Mouse (Mus musculus) lung, adult 2 months (tissue): ENCODE measurements at regions not wholly inside any gene's neighbourhood (a gene's known extent, or its start where the extent isn't known, plus 50 kb on each side); places are given as distances from the start of the nearest gene placed in this dataset.

Source experiments
- DNase-seq: peaks from one replicate; pipeline ENCODE4 v3.0.0; 2022
- H3K4me1 ChIP-seq: fragments of 200-500 bp; 2 replicates; pipeline ENCODE4 v1.6.1; 2011; ENCODE audit warnings: low read length; ENCODE audit not compliant: control insufficient read depth, insufficient read depth
- H3K4me3 ChIP-seq: fragments of 200-500 bp; replicated peaks from 2 replicates; pipeline ENCODE3; 2011; ENCODE audit warnings: low read depth, mild to moderate bottlenecking, control low read depth, low read length; ENCODE audit errors: extremely low read depth
- CTCF ChIP-seq: fragments of 200-500 bp; IDR thresholded peaks from 2 replicates; pipeline ENCODE4 v1.5.1; 2011; ENCODE audit warnings: mild to moderate bottlenecking, low read length, control low read depth; ENCODE audit not compliant: insufficient read depth
- POLR2A ChIP-seq: fragments of 200-500 bp; IDR thresholded peaks from 2 replicates; pipeline ENCODE4 v1.6.1; 2011; ENCODE audit warnings: low read depth, mild to moderate bottlenecking, control low read depth, low read length, borderline replicate concordance; ENCODE audit errors: extremely low read depth
- WGBS: fragments of 180-500 bp; shearing (Covaris S2); methylation state at CpG from one replicate; pipeline ENCODE4 v1.1.7; 2018; 5-methylcytosine and 5-hydroxymethylcytosine counted together

DNA sequence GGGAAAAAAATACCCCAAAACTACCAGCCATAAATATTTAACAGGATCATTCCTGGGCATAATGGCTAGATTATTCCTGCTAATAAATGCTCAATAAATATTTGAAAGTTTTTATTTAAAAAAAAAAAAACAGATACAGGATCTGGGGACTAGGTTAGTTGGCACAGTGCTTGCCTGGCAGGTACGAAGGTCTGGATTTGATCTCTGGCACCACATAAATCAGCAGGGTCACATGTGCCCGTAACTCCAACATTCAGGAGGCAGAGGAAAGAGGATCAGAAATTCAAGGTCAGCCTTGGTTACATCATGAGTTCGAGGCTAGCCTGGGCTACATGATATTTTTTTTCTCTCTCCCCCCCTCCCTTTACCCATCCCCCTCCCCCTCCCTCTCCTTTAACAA, 248.5 kb downstream of the Atp23 start:
- DNase-seq, result no peak
- 75% methylated on average over 3 of the region's 3 CpGs for WGBS
- TF ChIP-seq POLR2A, result no peak
- TF ChIP-seq CTCF, result no peak
- no peaks in the 10 kb centered on the region for H3K4me1 ChIP-seq
- H3K4me3 ChIP-seq, result no peak overlapping the region

DNA sequence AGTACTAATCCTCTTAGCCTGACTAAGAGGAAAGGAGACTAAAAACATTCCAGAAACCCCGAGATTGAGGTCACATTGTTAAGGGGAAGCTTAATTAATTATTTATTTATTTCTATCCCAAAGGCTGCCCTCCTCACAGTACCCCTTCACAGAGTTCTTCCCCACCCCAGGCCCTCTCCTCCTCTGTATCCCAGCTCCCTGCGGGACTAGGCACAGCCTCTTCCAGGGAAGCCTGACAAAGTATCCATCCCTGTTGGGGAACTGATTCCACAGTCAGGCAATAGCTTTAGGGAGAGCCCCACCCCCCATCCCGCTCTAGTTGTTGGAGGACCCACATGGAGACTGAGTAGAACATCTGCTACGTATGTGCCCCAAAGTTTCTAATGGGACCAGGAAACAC, 254.6 kb downstream of the Atp23 start:
- DNase-seq, result no peak

DNA sequence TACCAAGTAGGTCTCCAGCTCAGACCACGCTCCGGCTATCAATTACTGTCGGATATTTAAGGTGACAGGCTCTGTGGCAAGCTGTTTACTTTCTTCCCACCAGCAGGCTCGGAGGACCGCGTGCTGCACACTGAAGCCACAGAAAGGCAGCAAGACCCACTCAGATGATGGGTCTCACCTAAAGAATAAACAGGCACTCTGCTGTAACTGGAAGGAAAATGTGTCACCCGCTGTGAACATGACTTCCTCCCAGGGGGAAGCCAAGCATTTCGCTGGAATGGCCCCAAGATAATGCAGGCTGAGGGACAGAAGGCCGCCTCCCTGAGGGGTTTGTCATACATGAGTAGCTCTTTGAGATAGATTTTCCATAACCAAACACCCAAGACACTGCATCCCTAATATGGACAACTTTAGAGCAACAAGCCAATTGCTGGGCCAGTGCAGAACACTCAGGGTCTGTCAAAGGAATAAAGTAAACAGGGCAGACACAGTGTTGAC, 259.3 kb downstream of the Atp23 start:
- H3K4me3 ChIP-seq, result no peak overlapping the region
- 12% methylated on average over 9 of the region's 9 CpGs for WGBS
- H3K4me1 ChIP-seq, result no peaks in the 10 kb centered on the region
- no peak for TF ChIP-seq CTCF
- no peak for TF ChIP-seq POLR2A
- DNase-seq, result no peak

More for the DNA sequence above, 254.6 kb downstream of the Atp23 start:
- H3K4me1 ChIP-seq, result no peaks in the 10 kb centered on the region
- H3K4me3 ChIP-seq, result no peak overlapping the region
- WGBS, result 58% methylated on average over 4 of the region's 4 CpGs
- TF ChIP-seq CTCF (no peak), POLR2A (no peak)

DNA sequence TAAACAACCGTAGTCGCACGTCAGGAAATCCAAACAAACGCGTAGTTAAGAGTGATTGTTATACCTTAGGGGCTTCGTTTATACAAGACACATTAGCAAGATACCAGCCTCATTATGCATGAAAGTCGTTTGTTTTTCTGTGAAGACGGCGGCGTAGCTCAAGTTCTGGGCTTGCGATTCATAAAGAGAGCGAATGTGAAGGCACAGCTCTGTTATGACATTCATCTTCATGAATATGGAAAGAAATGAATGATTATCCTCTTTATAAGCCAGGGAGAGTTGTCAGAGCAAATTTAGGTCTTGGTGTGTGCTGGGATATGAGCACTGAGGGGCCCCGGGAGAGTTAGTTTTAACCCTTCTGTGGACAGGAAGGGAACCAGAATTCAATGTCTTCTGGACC, 266.4 kb downstream of the Atp23 start:
- 16% methylated on average over 13 of the region's 13 CpGs for WGBS

GRCm38 (mm10) chr10:126628057-126628456, 273.1 kb downstream of the Atp23 start:
- Histone ChIP-seq H3K4me3 (no peak overlapping the region), H3K4me1 (no peaks in the 10 kb centered on the region)
- TF ChIP-seq CTCF (no peak), POLR2A (no peak)
- DNase-seq, result no peak
- WGBS, result 37% methylated on average over 4 of the region's 4 CpGs

More for the DNA sequence above, 266.4 kb downstream of the Atp23 start:
- no peak for TF ChIP-seq CTCF
- TF ChIP-seq POLR2A, result no peak
- DNase-seq, result no peak
- Histone ChIP-seq H3K4me3 (no peak overlapping the region), H3K4me1 (no peaks in the 10 kb centered on the region)

DNA sequence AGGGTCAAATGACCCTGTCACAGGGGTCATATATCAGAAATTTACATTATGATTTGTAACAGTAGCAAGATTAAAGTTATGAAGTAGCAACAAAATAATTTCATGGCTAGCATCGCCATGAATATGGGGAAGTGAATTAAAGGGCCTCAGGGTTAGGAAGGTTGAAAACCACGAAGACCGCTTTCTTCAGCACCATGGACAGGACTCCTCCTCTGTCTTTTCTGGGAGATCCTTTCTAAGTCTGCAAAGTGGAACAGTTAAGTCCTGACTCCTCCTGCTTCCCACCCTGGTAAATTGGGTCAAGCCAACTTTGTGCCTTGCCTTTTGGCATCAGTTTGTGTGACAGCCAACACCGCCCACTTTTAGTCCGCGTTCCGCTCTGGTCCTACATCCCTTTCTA, 275.7 kb downstream of the Atp23 start:
- no peak for DNase-seq
- WGBS, result 55% methylated on average over 7 of the region's 7 CpGs
- no peaks in the 10 kb centered on the region for H3K4me1 ChIP-seq
- TF ChIP-seq POLR2A (no peak), CTCF (no peak)
- H3K4me3 ChIP-seq, result no peak overlapping the region

DNA sequence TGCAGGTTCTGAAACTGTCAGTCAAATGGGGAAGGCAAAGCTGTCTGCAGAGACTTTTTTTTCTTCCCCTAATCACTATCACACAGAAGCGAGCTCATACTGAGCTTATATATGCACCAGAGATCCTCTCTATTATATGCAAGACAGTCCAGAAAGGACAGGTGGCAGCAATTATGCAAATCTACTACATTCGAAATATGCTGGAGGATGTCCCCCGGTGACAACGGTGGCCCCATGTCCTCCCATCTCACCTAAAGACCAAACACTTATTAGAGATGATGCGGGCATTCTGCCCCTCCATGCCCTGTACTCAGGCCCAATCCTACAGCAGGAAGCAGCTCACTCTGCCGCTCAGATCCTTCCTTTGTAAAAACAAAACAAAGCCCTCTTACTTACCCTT, 280.4 kb downstream of the Atp23 start:
- no peak for DNase-seq
- WGBS, result 75% methylated on average over 6 of the region's 6 CpGs
- Histone ChIP-seq H3K4me1 (no peaks in the 10 kb centered on the region), H3K4me3 (no peak overlapping the region)
- TF ChIP-seq CTCF (no peak), POLR2A (no peak)

- WGBS, result 46% methylated on average over 10 of the region's 10 CpGs
- Histone ChIP-seq H3K4me3 (no peak overlapping the region), H3K4me1 (no peaks in the 10 kb centered on the region)
- TF ChIP-seq CTCF (no peak), POLR2A (no peak)
- no peak for DNase-seq
These were observed 281.2 kb downstream of the Atp23 start for GRCm38 (mm10) chr10:126619970-126620369.

DNA sequence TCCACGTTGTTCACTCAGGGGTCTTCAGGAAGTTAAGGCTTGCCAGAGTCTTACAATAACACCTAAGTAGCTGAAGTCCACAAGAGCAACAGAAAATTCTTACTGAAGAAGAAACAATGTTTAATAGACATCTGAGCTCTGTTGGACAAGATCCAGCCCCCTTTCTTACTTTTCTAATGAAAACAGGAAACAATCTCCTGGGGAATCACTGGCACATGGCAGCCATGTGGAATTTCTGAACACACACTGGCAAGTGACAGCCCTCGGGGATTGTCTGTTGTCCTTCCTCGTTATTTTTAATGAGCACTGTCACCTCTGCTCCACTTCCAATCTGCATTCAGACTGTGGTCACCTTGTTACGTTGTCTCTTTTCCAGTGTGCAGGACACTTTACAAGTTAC, 288.9 kb downstream of the Atp23 start:
- H3K4me1 ChIP-seq, result no peaks in the 10 kb centered on the region
- WGBS, result 61% methylated on average over 4 of the region's 4 CpGs
- H3K4me3 ChIP-seq, result no peak overlapping the region
- no peak for DNase-seq
- TF ChIP-seq CTCF (no peak), POLR2A (no peak)

GRCm38 (mm10) chr10:126610506-126610905, 290.6 kb downstream of the Atp23 start:
- Histone ChIP-seq H3K4me1 (no peaks in the 10 kb centered on the region), H3K4me3 (no peak overlapping the region)
- no peak for DNase-seq
- WGBS, result 87% methylated on average over 8 of the region's 8 CpGs
- TF ChIP-seq CTCF (no peak), POLR2A (no peak)

DNA sequence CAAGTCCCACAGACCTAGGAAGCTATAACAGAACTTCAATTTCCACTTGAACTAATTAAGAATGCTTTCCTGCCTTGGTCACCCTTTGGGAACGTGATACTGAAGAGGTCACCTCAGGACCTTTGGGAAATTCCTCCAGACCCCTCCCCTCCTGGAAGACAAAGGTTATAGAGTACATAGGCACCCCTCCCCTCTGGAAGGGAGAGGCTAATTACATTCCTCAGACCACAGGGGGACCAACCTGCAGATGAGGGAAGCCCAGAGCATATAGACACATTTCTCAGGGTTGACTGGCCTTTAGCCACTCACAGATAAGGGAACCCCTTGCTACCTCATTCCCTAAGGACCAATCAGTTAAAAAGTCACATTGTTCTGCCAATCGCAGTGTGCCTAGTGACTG, 301.5 kb downstream of the Atp23 start:
- TF ChIP-seq CTCF, result no peak
- no peak for TF ChIP-seq POLR2A
- WGBS, result 72% methylated on average over 2 of the region's 2 CpGs
- no peak overlapping the region for H3K4me3 ChIP-seq
- no peaks in the 10 kb centered on the region for H3K4me1 ChIP-seq
- DNase-seq, result no peak
